In the genomic region with DNA sequence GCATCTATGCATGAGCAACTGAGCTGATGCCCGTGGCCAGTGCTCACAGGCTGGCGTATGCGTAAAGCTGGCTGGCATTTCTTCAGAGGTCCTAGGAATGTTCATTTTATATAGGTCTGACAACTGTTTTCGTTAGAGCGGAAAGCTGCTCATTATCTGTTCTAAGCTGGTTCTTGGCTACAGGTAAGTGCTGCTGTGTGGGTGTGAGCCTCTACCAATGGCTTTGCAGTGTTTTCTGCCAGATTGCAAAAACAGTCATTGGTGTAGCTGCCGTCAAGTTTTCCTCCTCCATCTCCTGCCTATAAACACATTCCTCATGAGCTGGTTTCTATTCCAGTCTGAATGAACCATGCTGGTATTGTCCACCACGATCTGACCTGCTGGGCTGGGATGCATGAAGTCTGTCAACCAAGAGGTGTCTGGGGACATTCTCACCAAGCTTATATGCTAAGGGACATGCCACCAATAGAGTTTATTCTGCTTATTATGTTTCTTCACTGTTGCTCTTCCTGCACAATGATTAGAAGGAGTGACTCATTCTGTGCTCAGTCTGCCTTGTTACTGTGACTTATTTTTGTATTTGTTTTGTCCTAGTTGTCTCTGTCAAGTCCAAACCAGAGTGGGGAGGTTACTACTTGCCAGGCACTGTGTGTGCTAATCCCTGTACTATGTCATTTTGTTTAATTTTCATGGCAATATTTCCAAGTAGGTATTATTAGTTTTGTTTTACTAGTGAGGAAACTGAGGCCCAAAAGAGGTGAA, we compare ENCODE assay signal across 23 mouse cellular contexts. TPM values are rescaled to one million over a fixed set of nuclear protein-coding genes. Genes with fewer than 3 reads are reported as not detected.
DNase-seq lines count a peak whose midpoint lies in the region; ATAC-seq and TF ChIP-seq lines count a peak whose summit lies in the region.
"Had no signal": no experiment of that assay in that cellular context is flagged by ENCODE, and none has a peak within 500 bp of the region (broad histone marks: within the 10 kb centered on the region; RNA-seq: fewer than 3 reads in every experiment).

No protein-coding gene starts in this region.

- no peak overlapping the region for H3K4me2 ChIP-seq in kidney, embryonic 14.5 days (replicated peaks; ENCODE audit: low read depth, low read length)
- H3K4me2 ChIP-seq: embryonic facial prominence, embryonic 12.5 days; forebrain, embryonic 15.5 days; heart, embryonic 12.5 days; hindbrain, embryonic 15.5 days had no signal

- peak in 1 of 2 experiments; percentile 27 for DNase-seq in layer of hippocampus, adult 2 months (ENCODE audit: low spot score in 2 of 2)
- DNase-seq in layer of hippocampus, adult 11-12 months (ENCODE audit: low spot score) = no peak
- DNase-seq in left cerebral cortex, postnatal 25 days (ENCODE audit: low spot score in 2 of 2) = peak; percentile 47 to 69
- DNase-seq in left cerebral cortex, postnatal 10 days (ENCODE audit: extremely low spot score in 1 of 2, low spot score in 2 of 2) = no peak
- DNase-seq in right cerebral cortex, postnatal 36 days (ENCODE audit: low spot score in 2 of 2) = peak; percentile 30 to 33
- DNase-seq in right cerebral cortex, postnatal 14 days = no peak
- DNase-seq: adrenal gland, adult 8-10 months; adrenal gland, postnatal 36 days; cerebellum, adult 11 months; cerebellum, adult 8-10 months; cerebellum, postnatal 14 days; gastrocnemius, postnatal 10 days had no signal

- no peak for ATAC-seq in kidney, embryonic 14.5 days (ENCODE audit: low FRiP score, low TSS enrichment)
- ATAC-seq: forebrain, embryonic 15.5 days had no signal

- no peak for TF ChIP-seq POLR2A in olfactory bulb, adult 2 months (IDR thresholded peaks at IDR 0.05; ENCODE audit: insufficient read depth, low read depth, low read length)

- WGBS in olfactory bulb, adult 2 months = 55% methylated on average over 7 of the region's 7 CpGs
- 90% methylated on average over 7 of the region's 7 CpGs for WGBS in kidney, embryonic 14.5 days

- H3K4me3 ChIP-seq in layer of hippocampus, adult 2 months = no peak overlapping the region
- no peak overlapping the region for H3K4me3 ChIP-seq in olfactory bulb, adult 2 months (ENCODE audit: insufficient read depth, low read depth, low read length)
- H3K4me3 ChIP-seq in kidney, embryonic 14.5 days (ENCODE audit: low read length) = no peak overlapping the region
- H3K4me3 ChIP-seq: embryonic facial prominence, embryonic 12.5 days; forebrain, embryonic 15.5 days; heart, embryonic 12.5 days; hindbrain, embryonic 10.5 days; hindbrain, embryonic 15.5 days had no signal

- TF ChIP-seq CTCF in layer of hippocampus, adult 2 months (conservative IDR thresholded peaks at IDR 0.05) = no peak
- no peak for TF ChIP-seq CTCF in olfactory bulb, adult 2 months (IDR thresholded peaks at IDR 0.05; ENCODE audit: insufficient read depth, low read depth, low read length)

- H3K36me3 ChIP-seq in kidney, embryonic 14.5 days (ENCODE audit: control insufficient read depth, insufficient read depth, low read length) = peaks cover 11% of the 10 kb centered on the region

- no peaks in the 10 kb centered on the region; the same call in 1 of the 2 replicates for H3K9me3 ChIP-seq in kidney, embryonic 14.5 days (ENCODE audit: control insufficient read depth, low read length)
- H3K9me3 ChIP-seq: embryonic facial prominence, embryonic 12.5 days; forebrain, embryonic 15.5 days; heart, embryonic 12.5 days; hindbrain, embryonic 15.5 days had no signal

- H3K27me3 ChIP-seq in kidney, embryonic 14.5 days (ENCODE audit: control insufficient read depth, insufficient read depth, low read length) = no peaks in the 10 kb centered on the region
- H3K27me3 ChIP-seq: embryonic facial prominence, embryonic 12.5 days; forebrain, embryonic 15.5 days; heart, embryonic 12.5 days; hindbrain, embryonic 15.5 days had no signal

- peak overlapping the region; percentile 83 for H3K27ac ChIP-seq in layer of hippocampus, adult 2 months
- H3K27ac ChIP-seq in olfactory bulb, adult 2 months (ENCODE audit: insufficient read depth, low read depth, low read length) = peak overlapping the region; percentile 94
- H3K27ac ChIP-seq in kidney, embryonic 14.5 days (ENCODE audit: low read depth, low read length) = no peak overlapping the region
- H3K27ac ChIP-seq: embryonic facial prominence, embryonic 12.5 days; forebrain, embryonic 15.5 days; hindbrain, embryonic 10.5 days; hindbrain, embryonic 15.5 days had no signal

- peaks cover 13% of the 10 kb centered on the region for H3K4me1 ChIP-seq in olfactory bulb, adult 2 months (ENCODE audit: control insufficient read depth, insufficient read depth, low read length)
- no peaks in the 10 kb centered on the region for H3K4me1 ChIP-seq in kidney, embryonic 14.5 days (ENCODE audit: control insufficient read depth, insufficient read depth, low read length)
- H3K4me1 ChIP-seq: embryonic facial prominence, embryonic 12.5 days; forebrain, embryonic 15.5 days; heart, embryonic 12.5 days; hindbrain, embryonic 10.5 days; hindbrain, embryonic 15.5 days had no signal

- H3K9ac ChIP-seq in kidney, embryonic 14.5 days (ENCODE audit: low read depth, low read length) = no peak overlapping the region
- H3K9ac ChIP-seq: embryonic facial prominence, embryonic 12.5 days; forebrain, embryonic 15.5 days; heart, embryonic 12.5 days; hindbrain, embryonic 15.5 days had no signal

- intact Hi-C loops in left cerebral cortex, postnatal 25 days (cut with DNase I) = loop anchor here (5.0 kb wide), 1 partner anchor 40 kb away; the partner anchor contains the start of genes AU040320 and Ncdn
- intact Hi-C loops in left cerebral cortex, postnatal 10 days (cut with DNase I) = no loop called here

RNA-seq across cellular contexts. Expression of gene AU040320, which starts 39.2 kb away (rescaled TPM):
- total RNA-seq in layer of hippocampus, adult 2 months (2021) = 10 to 100 TPM; 68.7 to 72.4 TPM
- total RNA-seq in left cerebral cortex, postnatal 25 days (2021) = 10 to 100 TPM; 51.5 to 65.0 TPM
- total RNA-seq in left cerebral cortex, postnatal 10 days (2021) = 10 to 100 TPM; 54.6 to 57.3 TPM
- not detected in 2 replicates for polyA plus RNA-seq in olfactory bulb, adult 2 months (2012; ENCODE audit: insufficient read depth, insufficient read length, low replicate concordance, missing spikeins)
- 19.3 and 23.4 TPM in 2 replicates for polyA plus RNA-seq in kidney, embryonic 14.5 days (2014; fragmentation: Nextera tagmentation; extraction: Ambion mirVana)

RNA-seq across cellular contexts. Expression of gene Ncdn, which starts 39.3 kb away (rescaled TPM):
- total RNA-seq in layer of hippocampus, adult 2 months (2021) = 1,000 to 10,000 TPM; 1,998 to 2,007 TPM
- 100 to 1,000 TPM; 920 to 932 TPM for total RNA-seq in left cerebral cortex, postnatal 25 days (2021)
- 100 to 1,000 TPM; 694 to 719 TPM for total RNA-seq in left cerebral cortex, postnatal 10 days (2021)
- polyA plus RNA-seq in olfactory bulb, adult 2 months (2012; ENCODE audit: insufficient read depth, insufficient read length, low replicate concordance, missing spikeins) = 194 and 284 TPM in 2 replicates
- 15.0 and 24.7 TPM in 2 replicates for polyA plus RNA-seq in kidney, embryonic 14.5 days (2014; fragmentation: Nextera tagmentation; extraction: Ambion mirVana)

RNA-seq across cellular contexts. Expression of gene Tfap2e, which starts 56.5 kb away (rescaled TPM):
- under 1 TPM in 1 of 2 experiments, not detected in 1; 0.18 TPM for total RNA-seq in layer of hippocampus, adult 2 months (2021)
- not detected for total RNA-seq in left cerebral cortex, postnatal 25 days (2021)
- total RNA-seq in left cerebral cortex, postnatal 10 days (2021) = not detected
- not detected in 2 replicates for polyA plus RNA-seq in olfactory bulb, adult 2 months (2012; ENCODE audit: insufficient read depth, insufficient read length, low replicate concordance, missing spikeins)
- not detected in 2 replicates for polyA plus RNA-seq in kidney, embryonic 14.5 days (2014; fragmentation: Nextera tagmentation; extraction: Ambion mirVana)
- total RNA-seq: adrenal gland, adult 8-10 months; adrenal gland, postnatal 36 days; common myeloid progenitor, adult 5-6 weeks; gastrocnemius, postnatal 10 days; gastrocnemius, postnatal 4 days; heart, postnatal 25 days had no signal
- polyA plus RNA-seq: embryonic facial prominence, embryonic 12.5 days; heart, embryonic 12.5 days; heart, embryonic 16.5 days had no signal

Comparison
In these comparisons a context has a peak if more than half of its experiments do, and no peak if none do; other contexts are left out.
1. DNase-seq: peak in left cerebral cortex, postnatal 25 days (2 of 2) and right cerebral cortex, postnatal 36 days (2 of 2); none in layer of hippocampus, adult 11-12 months (single experiment), left cerebral cortex, postnatal 10 days (0 of 2) and right cerebral cortex, postnatal 14 days (single experiment).